Mouse (Mus musculus) thymus, postnatal 14 days (tissue): Measurements from ENCODE around the gene Cldn4.
A peak's percentile ranks its signal among the peaks of the same experiment; 100 is the strongest.

Experiments
- DNase-seq: peaks from one replicate; pipeline ENCODE4 v3.0.0; 2021

Gene Cldn4

DNA sequence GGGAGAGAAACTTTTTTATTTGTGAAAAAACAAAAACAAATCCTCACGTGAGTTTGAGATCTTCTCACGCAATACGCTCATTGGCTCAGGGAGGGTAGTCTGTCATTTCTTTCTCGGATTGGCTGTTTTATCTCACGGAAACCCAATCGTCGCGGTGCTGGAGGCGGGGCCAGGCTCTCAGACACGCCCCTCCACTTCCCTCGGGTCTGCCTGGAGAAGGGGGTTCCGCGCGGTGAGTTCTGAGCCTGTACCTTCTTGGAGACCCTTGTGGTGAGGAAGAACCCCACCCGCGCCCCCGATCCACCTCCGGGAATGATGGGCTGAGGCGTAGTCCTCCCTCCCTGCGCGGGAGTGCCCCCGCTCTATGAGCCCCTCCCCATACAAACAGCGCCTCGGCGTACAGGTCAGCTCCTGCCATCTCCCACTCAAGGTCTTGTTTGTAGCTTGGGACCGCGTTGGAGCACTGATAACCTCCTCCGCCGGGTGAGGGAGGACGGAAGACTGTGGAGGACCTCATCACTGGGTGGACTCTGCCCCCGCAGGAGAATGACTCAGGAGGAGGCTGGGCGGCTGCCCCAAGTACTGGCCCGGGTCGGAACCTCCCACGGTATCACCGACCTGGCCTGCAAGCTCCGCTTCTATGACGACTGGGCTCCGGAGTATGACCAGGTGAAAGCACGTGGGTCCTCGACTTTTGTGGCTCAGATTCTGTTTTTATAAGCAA, 14.4 kb downstream of the Cldn4 start, which contains the start of gene Mettl27:
Gene Mettl27, plus strand, starts transcription at position 190 of the 724 bp plus-strand sequence.
- DNase-seq: peak; percentile 95

DNA sequence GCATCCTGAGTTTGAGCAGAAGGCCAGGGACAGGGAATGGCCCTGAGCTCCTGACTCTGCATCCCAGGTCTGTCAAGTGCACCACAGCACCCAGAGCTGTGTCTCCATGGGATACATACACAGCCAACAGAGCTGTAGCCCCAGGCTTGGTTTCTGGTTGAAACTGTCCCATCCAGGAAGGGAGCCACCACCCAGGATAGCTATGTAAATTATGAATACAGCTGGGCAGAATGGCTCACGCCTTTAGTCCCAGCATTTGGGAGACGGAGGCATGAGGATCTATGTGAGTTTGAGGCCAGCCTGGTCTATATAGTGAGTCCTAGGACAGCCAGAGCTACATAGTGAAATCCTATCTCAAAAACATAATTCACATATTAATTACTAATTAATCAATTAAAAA, 16.7 kb downstream of the Cldn4 start:
- no peak for DNase-seq

DNA sequence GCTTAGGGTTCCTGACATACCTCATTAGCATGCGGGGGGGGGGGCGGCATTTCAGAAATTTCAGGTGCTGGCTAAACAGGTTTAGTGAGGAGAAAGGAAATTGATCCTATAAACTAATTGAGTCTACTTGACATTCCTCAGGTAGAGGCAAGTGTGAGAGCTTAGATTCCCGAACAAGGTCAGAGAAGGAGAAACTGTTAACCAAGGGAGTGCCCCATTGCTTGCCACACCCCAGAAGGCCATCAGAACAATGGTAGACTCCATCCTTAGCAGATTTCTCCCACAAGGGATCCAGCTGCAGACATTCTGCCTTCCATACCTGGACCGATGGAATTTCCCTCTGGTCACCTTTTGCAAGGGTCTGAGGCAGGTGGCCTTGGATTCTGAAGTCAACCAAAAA, 20.0 kb downstream of the Cldn4 start:
- DNase-seq: no peak

DNA sequence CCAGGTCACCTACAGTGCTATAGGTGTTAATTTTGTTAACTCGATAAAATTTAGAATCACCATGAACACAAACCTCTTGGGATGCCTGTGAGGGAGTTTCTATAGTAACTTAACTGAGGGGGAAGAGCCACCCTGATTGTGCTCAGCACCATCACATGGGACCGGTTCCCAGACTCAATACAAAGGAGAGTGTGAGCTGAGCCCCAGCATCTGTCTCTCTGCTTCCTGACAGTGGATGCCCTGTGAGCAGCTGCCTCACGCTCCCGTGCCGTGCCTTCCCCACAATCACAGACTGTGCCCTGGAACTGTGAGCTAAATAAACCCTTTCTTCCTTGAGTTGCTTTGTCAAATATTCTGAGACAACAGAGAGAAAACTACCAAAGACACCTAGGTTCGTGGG, 23.6 kb downstream of the Cldn4 start:
- no peak for DNase-seq

DNA sequence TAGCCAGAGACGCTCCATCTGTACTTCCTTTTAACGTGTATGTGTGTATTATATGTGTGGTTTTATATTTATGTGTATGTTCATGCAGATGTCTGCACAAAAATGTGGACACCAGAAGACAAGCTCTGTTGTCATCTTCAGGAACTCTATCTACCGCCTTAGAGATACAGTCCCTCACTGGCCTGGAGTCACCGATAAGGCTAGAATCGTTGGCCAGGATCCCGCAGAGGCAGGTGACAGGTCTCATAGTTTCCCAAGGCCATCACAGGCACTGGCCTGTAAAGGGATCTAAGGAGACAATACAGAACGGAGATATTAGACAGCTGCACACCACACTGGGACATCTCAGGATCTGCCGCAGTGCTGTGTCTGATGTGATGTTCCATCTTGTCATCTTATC, 25.6 kb downstream of the Cldn4 start:
- no peak for DNase-seq

DNA sequence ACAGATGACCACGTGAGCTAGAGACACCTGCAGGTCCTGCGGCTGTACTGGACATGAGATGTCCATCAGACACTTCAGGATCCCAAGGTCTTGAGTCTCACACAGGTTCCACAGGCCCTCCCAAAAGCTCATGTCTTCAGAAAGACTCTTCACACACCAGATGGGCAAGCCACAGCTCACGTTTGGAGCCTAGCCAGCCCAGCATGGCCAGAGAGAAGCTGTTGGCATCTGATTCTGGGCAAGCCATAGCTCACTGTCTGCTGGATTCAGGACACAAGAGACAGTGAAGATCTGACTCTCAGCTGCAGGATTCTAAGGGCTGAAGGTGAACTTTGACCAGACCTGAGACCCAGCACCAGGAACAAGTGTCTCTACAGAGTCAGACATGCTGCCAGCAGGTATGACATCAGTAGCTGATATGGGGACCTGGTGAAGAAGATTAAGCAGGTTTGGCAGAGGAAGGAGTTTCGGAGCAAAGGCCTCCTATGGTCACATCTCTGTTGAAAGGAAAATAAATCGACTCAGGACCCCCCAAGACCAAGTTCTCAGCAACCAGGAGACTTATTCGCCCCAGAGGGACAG, 26.5 kb downstream of the Cldn4 start:
- no peak for DNase-seq

DNA sequence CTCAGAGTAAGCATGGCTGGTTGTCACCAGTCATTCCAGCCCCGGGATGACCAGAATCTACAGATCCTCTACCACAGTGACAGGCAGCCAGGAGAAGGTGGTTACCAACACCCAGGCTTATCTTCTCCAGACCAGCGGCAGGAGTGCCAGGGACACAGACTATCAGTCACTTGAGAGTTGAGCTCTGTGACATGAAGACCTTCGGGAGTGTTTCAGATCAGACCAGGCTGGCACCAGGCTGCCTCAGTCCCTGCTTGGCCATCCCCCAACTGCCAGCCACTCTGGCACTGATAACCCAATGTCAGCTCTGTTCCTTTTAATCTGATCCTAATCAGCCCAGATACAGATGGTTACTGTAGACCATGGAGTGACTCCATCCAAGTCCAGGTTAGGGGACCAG, 27.6 kb downstream of the Cldn4 start:
- DNase-seq: no peak

DNA sequence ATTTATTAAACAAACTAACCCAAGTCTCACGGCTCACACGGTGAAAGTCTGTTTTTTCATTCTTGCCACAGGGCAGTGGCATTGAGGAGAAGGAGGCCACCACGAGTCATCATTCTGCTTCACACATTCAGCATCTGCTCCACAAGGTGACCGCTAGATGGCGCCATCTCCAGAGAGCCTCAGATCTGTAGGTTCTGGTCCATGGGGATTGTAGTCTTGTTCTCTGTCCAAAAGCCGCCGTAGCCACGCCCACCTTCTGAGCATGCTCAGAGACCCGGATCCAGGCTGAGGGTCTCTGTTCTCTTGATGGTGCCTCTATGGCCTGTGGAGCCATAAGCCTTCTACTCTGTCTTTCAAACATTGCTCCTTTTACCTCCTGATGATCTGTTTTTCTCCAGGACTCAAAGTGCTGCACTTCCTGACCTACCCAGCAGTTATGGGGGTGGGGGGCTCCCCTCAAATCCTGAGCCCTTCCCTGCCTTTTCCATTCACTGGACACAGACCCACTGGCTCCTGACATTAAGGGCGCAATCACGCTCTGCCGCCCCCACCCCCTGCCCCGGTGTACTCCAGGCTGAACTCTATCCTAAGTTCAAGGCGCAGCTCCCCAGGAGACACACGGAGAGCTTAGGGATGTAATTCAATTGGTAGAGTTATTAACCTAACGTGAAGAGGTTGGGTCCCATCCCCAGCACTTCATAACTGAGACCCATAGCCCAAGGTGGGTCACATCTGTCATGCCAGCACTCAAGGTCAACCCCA, 28.5 kb downstream of the Cldn4 start:
- DNase-seq: peak; percentile 77

DNA sequence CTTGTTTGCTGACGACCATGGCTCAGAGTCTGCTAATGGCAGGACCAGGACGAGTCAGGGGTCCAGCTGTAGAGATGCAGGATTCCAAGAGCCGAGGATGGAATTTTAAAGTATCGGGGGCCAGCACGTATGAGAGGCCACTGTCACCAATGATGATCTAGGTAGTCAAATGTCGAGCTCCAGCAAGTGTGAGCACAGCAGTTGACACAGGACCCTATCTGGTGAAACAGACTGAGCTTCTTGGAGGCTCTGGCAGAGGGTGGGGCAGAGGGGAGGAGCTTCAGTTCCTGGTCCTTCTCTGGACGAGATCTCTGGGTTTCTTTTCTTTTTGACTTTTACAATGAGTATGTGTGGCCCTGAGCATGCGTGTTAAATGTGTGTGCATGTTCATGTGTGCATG, 31.4 kb downstream of the Cldn4 start, which contains the start of gene Cldn13:
Gene Cldn13, minus strand, starts transcription at position 216 of the 400 bp plus-strand sequence.
- DNase-seq: no peak

DNA sequence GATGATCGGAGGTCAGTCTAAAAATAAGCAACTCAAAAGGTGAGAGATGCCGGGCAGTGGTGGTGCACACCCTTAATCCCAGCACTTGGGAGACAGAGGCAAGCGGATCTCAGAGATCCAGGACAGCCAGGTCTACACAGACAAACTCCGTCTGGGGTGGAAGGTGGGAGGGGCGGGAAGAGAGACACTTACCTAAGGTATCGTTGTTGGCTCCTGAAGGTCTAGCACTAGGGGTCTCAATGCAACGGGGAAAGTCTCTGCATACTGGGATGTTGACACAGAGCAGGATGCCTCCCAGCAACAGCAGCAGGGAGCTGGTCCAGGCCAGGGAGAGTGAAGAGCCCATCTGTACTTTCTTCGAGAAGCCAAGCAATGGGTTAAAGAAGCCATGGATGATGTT, 32.2 kb downstream of the Cldn4 start:
- no peak for DNase-seq

DNA sequence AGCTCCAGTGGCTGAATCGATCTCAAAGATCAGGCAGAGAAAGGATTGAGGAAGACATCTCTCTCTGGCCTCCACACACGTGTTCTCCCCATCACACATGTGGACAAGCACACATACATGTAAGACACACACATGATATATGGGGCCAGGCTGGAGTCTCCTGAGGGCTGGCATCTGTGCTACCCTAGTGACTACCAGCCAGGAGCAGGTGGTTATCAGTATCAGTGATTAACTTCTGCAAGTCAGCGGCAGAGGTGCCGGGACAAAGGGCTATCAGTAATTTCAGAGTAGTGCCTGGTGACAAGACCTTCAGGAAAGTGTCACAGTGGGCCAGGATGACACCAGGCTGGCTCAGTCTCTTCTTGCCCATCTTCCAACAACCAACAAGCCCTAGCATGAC, 33.0 kb downstream of the Cldn4 start:
- DNase-seq: no peak

DNA sequence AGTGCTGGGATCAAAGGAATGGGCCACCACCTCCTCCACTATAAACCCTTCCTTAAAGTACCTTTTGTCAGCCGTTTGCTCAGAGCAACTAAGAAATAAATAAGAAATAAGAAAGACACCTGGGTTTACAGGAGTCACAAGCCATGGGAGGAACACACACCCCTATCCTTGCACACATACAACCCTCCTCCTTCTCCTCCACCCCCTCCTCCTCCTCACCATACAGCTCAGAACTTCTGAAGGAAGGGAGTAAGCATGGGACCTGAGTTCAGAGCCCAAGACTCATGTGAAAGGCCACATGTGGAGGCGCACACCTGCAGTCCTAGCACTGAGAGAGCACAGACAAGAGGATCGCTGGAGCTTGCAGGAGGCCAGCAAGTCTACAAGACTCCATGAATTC, 33.4 kb downstream of the Cldn4 start:
- DNase-seq: no peak

DNA sequence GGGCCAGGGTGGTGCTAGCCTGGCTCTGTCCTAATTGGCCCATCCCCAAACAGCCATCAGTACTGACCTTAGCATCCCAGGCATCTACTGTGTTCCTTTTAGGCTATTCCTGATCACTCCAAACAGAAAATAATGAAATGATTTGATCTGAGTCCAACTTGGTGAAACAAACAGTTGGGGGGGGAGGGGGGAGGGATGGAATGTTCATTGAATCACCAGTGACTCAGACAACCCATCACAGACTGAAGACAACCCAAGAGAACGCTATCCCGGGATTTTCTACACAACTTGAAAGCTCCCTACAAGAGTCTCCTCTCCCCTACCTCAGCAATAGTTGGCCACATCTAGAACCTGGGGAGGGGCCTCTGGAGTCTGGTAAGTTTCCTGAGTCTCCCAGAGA, 34.8 kb downstream of the Cldn4 start:
- no peak for DNase-seq

DNA sequence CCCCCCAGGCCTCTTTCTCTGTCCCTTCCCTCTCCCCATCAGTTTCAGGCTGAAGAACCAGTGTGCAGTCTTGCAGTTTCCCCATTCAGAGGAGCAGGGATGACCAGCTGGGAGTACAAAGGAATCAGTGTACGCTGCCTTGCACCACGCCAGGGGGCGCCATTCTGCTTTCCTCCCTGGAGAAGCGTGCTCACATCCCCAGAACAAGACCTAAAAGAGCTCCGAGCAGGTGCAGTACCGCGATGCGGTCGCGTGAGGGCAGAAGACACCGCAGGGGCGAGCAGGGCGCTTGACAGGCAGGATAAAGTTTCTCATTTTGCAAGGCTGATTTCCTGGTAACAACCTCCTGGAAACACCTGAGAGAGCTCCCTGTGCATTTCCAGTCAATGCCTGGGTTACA, 39.6 kb downstream of the Cldn4 start:
- peak; percentile 97 for DNase-seq

DNA sequence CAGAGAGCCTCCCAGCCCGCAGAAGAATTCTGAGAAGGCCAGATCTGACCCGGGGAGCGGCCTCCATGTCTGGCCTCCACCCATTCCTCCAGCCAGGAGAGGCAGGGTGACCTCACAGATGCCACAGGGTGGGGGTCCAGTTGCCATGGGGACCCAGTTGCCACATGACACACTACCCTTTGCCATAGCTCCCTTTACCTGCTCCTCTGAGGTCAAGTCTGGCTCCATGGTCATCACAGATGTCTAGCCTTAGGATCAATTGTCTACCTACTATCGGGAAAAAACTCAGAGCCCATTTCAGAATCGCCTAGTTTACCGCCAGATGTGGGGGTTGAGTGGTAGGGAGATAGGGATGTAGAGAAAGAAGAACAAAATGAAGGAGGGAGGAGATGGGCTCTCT, 40.1 kb downstream of the Cldn4 start, which contains the start of gene Tmem270:
Gene Tmem270, minus strand, starts transcription at position 101 of the 400 bp plus-strand sequence.
- DNase-seq: no peak

DNA sequence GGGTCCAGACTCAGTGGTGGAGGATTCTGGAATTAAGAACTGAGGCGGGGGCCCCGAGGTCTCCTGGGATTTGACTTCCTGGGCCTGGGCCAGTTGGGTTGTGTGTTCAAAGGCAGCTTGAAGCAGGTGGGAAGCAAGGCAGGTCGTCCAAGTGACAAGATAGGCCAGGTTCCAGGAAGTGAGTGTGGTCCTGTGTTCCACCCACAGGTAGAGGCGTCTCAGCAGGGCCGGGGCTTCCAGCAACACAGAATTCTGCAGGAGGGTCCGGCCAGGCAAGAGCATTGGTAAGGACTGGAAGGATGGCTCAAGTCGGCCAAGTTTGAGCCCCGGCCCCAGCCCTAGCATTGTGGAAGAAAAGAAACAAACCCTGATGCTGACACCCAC, 45.1 kb downstream of the Cldn4 start:
- DNase-seq: no peak

DNA sequence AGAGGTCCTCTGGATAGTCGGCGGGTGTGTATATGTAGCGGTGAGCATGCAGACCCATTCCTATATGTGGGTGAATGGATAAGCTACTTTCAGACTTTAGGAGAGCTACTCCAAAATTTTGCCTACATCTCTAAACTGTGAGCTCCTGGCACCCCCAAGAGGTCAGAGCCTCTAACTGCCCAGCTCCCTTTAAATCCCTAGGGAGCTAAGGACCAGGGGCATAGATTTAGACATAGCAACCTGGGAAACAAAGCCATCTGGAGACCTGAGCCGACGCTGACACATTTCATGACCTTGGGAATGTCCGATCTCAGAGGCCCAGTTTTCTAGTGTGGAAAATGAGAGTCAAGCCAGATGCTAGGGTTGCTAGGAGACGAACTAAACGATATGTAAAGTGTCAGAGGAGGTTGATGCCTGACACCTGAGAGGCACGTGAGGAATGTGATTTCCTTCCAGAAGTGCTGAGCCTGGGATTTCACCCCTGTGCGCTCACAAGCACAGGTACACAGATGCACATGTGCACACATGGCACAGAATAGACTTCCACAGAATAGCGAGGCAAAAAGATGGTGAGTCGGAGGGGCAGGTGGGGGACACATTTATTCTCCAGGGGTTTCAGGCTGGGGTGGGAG, 45.6 kb downstream of the Cldn4 start:
- no peak for DNase-seq

DNA sequence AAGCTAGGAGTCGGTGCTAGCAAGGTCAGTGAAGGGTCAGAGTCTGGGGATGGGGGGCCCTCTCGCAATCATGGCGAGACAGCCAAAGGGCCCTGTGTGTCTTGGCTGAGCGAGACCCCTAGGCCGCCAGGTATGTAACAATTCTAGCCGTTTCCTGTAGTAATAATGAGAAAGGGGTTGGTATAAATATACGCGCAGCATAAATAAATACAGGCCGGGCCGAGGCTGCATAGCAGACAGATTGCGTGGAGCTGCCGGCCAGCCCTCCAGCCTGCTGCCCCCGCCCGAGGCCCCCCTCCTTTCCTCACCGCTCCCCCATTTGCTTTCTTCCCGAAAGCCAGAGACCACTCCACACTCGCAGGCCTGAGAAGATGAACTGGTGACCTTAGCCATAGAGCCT, 49.1 kb downstream of the Cldn4 start:
- no peak for DNase-seq

DNA sequence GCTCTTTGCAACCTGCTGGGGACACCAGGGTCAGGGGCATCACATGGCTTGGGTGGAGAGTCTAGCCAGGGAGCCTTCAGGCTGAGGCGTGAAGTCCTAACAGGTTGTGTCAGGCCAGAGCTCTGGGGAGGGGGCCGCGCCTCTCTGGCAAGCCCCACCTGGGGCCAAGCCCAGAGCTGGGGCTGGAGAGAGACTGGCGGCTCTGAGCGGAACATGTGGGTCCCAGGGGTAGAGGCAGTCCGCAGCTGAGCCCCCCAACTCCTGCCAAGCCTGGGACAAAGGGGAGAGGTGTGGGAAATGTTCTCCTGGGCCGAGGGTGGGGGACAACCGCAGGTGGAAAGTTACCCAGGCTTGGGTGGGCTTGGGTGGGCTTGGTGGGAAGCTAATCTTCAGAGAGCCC, 49.8 kb downstream of the Cldn4 start:
- DNase-seq: no peak

DNA sequence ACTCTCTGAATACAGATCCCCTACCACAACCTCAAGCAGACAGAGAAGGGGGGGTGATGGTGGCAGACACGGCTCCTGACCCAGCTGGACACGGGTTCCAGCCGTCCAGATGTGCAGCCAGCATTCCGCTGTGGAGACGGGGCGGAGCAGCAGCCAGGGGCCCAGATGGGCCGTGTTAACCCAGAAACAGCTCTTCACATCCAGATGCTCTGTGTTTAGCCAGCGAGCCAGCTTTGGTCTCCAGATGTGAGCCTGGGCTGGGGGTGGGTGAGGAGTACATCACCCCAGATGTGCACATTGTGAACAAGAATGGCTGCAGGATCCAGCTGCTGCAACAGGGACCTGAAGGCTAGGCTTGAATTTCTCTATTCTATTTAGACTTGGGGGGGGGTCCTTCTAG, 51.4 kb downstream of the Cldn4 start:
- DNase-seq: no peak
